Mouse (Mus musculus) hindbrain, embryonic 11.5 days (tissue): ENCODE measurements around the gene Srgap3. TPM values are rescaled to one million over a fixed set of nuclear protein-coding genes. Genes with fewer than 3 reads are reported as not detected.

Source experiments
- ATAC-seq: fragments of 200-750 bp; cut with Nextera tagmentation; 2 replicates; pipeline ENCODE4 v1.8.0; 2017; ENCODE audit warnings: mild to moderate bottlenecking, moderate TSS enrichment, moderate library complexity; ENCODE audit not compliant: low FRiP score
- DNase-seq: peaks from one replicate; pipeline ENCODE4 v3.0.0-alpha.2; 2015; ENCODE audit warnings: low spot score
- H3K27ac ChIP-seq: fragments of 300-500 bp; sonication (generic); 2 replicates; pipeline ENCODE4 v1.5.1; 2014; ENCODE audit warnings: mild to moderate bottlenecking, low read depth, low read length
- H3K27me3 ChIP-seq: fragments of 300-500 bp; sonication (generic); 2 replicates; pipeline ENCODE4 v1.6.1; 2014; ENCODE audit warnings: mild to moderate bottlenecking, low read length, moderate library complexity, mixed read lengths; ENCODE audit not compliant: control insufficient read depth, insufficient read depth
- H3K36me3 ChIP-seq: fragments of 300-500 bp; sonication (generic); 2 replicates; pipeline ENCODE4 v1.6.1; 2014; ENCODE audit warnings: mild to moderate bottlenecking, low read length, moderate library complexity, mixed read lengths; ENCODE audit not compliant: control insufficient read depth, insufficient read depth
- H3K4me1 ChIP-seq: fragments of 300-500 bp; sonication (generic); replicated peaks from 2 replicates; pipeline ENCODE4 v1.6.1; 2014; ENCODE audit warnings: low read length, mixed read lengths; ENCODE audit not compliant: control insufficient read depth, insufficient read depth
- H3K4me2 ChIP-seq: fragments of 300-500 bp; sonication (generic); replicated peaks from 2 replicates; pipeline ENCODE4 v1.6.1; 2014; ENCODE audit warnings: mild to moderate bottlenecking, low read depth, low read length
- H3K4me3 ChIP-seq: fragments of 300-500 bp; sonication (generic); 2 replicates; pipeline ENCODE4 v1.5.1; 2014; ENCODE audit warnings: low read depth, low read length
- H3K9ac ChIP-seq: fragments of 300-500 bp; sonication (generic); 2 replicates; pipeline ENCODE4 v1.6.1; 2014; ENCODE audit warnings: low read depth, low read length
- H3K9me3 ChIP-seq: fragments of 300-500 bp; sonication (generic); 2 replicates; pipeline ENCODE4 v1.6.1; 2016; ENCODE audit warnings: low read length; ENCODE audit not compliant: control insufficient read depth
- WGBS: fragments of 180-500 bp; shearing (Covaris S2); extraction: QIAGEN DNeasy Blood & Tissue Kit; methylation state at CpG from one replicate; pipeline ENCODE4 v1.1.7; 2014; 5-methylcytosine and 5-hydroxymethylcytosine counted together
- polyA plus RNA-seq: library from polyadenylated mRNA; unstranded; fragments of >200 nt; fragmentation: Nextera tagmentation; extraction: Ambion mirVana; gene quantifications from 2 replicates; pipeline ENCODE4 v1.2.1, GENCODE M21; 2014

Srgap3 gene
- polyA plus RNA-seq, 1 experiment from 2014 or later = 89.6 TPM

GRCm38 (mm10) chr6:112973786-112974720 is 27.0 kb upstream of the Srgap3 start:
- WGBS = 51% methylated on average over 19 of the region's 19 CpGs
- H3K4me1 ChIP-seq = peaks cover 29% of the 10 kb centered on the region
- H3K27ac ChIP-seq = peak overlapping the region; percentile 92
- no peak overlapping the region for H3K4me3 ChIP-seq
- no peaks in the 10 kb centered on the region for H3K9me3 ChIP-seq
- no peaks in the 10 kb centered on the region for H3K36me3 ChIP-seq
- H3K27me3 ChIP-seq = no peaks in the 10 kb centered on the region
- H3K9ac ChIP-seq = no peak overlapping the region
- ATAC-seq (no peak), DNase-seq (peak; percentile 47)
- no peak overlapping the region for H3K4me2 ChIP-seq

DNA sequence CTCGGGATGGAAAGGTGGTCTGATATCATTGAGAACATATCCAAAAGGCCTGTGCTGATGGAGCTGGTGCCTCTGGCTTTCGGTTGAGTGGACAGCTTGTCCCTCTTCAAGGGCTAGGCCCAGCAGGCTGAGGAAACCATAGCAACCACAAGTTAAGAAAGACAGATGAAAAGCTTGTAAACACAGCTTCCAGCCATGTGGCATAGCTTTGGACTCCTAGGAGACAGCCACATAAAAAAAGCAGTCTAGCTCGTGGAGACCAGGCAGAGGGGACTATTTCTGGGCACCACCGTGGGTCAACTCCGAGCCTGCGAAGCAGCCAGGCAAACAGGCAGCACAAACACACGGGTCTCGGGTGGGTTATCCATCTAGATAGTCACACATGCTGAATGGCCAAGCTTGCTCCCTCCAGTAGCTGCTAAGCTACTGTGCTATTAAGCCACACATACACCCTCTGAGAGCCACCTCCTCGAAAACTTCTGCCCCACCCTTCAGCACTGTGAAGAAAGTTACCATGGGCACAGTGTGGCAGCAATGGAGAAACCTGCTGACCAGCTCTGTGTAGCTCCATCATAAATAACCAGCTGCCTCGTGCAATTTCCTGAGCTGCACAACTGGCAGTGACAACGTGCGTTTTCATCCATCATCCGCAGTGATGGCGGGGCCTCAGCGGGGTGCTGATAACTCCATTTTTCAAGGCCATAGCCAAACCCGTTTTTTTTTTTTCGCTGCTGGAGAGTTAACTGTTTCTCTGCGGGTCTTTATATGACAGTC is 26.0 kb upstream of the Srgap3 start:
- H3K4me2 ChIP-seq = peak overlapping the region; percentile 31

GRCm38 (mm10) chr6:112972127-112972526 is 25.1 kb upstream of the Srgap3 start:
- peaks cover 29% of the 10 kb centered on the region for H3K4me1 ChIP-seq
- H3K4me2 ChIP-seq = peak overlapping the region; percentile 31
- DNase-seq (peak; percentile 37), ATAC-seq (peak; percentile 10; the same call in 1 of the 2 replicates)
- WGBS = 30% methylated on average over 10 of the region's 10 CpGs
- H3K9ac ChIP-seq = peak overlapping the region; percentile 28
- H3K27me3 ChIP-seq = no peaks in the 10 kb centered on the region
- H3K36me3 ChIP-seq = no peaks in the 10 kb centered on the region
- H3K9me3 ChIP-seq = no peaks in the 10 kb centered on the region
- H3K4me3 ChIP-seq = 0 out of 2 replicates have a peak overlapping the region, but pooled peaks have one; percentile 0
- peak overlapping the region; percentile 92 for H3K27ac ChIP-seq

More for the DNA sequence above, 26.0 kb upstream of the Srgap3 start:
- Histone ChIP-seq H3K4me1 (peaks cover 29% of the 10 kb centered on the region), H3K27ac (peak overlapping the region; percentile 92), H3K27me3 (no peaks in the 10 kb centered on the region), H3K4me3 (no peak overlapping the region), H3K36me3 (no peaks in the 10 kb centered on the region), H3K9me3 (no peaks in the 10 kb centered on the region), H3K9ac (peak overlapping the region; percentile 17; the same call in 1 of the 2 replicates)
- ATAC-seq (peak; percentile 88), DNase-seq (peak; percentile 80)
- WGBS = 13% methylated on average over 18 of the region's 18 CpGs

DNA sequence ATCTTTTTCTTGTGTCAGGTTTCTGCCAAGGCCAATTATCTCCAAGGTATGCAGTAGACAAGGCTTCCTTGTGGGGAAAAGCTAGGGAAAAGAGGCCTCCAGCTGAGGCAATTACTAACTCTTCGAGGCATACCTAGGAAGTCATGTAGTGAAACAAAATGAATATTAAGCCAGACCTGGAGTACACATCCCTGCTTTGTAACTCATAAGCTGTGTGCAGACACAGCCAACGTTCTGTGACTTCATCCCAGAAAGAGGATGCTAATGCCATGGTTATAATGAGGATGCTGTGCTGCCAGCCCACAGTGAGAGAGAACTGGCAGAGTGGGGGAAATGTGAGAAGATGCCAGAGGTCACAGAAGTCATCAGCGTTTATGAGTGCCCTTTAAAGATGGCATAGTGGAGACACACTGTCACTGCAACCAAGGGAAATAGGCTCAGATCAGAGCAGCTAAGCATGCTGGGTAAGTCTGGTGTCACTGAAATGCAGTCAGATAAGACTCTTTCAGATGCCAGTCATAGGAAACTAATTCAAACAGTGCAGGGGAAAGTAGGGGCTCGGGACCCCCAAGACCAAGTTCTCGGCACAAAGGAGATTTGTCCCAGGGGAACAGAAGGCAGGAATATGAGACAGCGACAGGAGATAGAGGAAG is 24.2 kb upstream of the Srgap3 start:
- Histone ChIP-seq H3K9me3 (no peaks in the 10 kb centered on the region), H3K27me3 (no peaks in the 10 kb centered on the region), H3K4me1 (peaks cover 27% of the 10 kb centered on the region), H3K4me3 (no peak overlapping the region), H3K9ac (0 out of 2 replicates have a peak overlapping the region, but pooled peaks have one; percentile 37), H3K4me2 (peak overlapping the region; percentile 7; the same call in 1 of the 2 replicates), H3K36me3 (no peaks in the 10 kb centered on the region), H3K27ac (peak overlapping the region; percentile 92)
- no peak for ATAC-seq
- peak; percentile 46 for DNase-seq
- 32% methylated on average over 6 of the region's 6 CpGs for WGBS

GRCm38 (mm10) chr6:112967359-112967758 is 20.3 kb upstream of the Srgap3 start:
- Histone ChIP-seq H3K4me3 (no peak overlapping the region), H3K4me2 (no peak overlapping the region), H3K27me3 (no peaks in the 10 kb centered on the region), H3K4me1 (peaks cover 14% of the 10 kb centered on the region), H3K9ac (no peak overlapping the region), H3K36me3 (no peaks in the 10 kb centered on the region), H3K27ac (no peak overlapping the region), H3K9me3 (no peaks in the 10 kb centered on the region)
- DNase-seq = no peak
- WGBS = 94% methylated on average over 6 of the region's 6 CpGs
- ATAC-seq = no peak

- Histone ChIP-seq H3K9ac (no peak overlapping the region), H3K27ac (no peak overlapping the region; the same call in 1 of the 2 replicates), H3K4me2 (no peak overlapping the region), H3K9me3 (no peaks in the 10 kb centered on the region), H3K4me3 (no peak overlapping the region), H3K27me3 (no peaks in the 10 kb centered on the region), H3K4me1 (peaks cover 4% of the 10 kb centered on the region), H3K36me3 (no peaks in the 10 kb centered on the region)
- DNase-seq = no peak
- WGBS = 52% methylated on average over 6 of the region's 6 CpGs
- peak; percentile 20; the same call in 1 of the 2 replicates for ATAC-seq
Observed at GRCm38 (mm10) chr6:112958360-112958759, 11.3 kb upstream of the Srgap3 start.

- Histone ChIP-seq H3K4me1 (peaks cover 4% of the 10 kb centered on the region), H3K9me3 (no peaks in the 10 kb centered on the region), H3K9ac (no peak overlapping the region), H3K4me2 (no peak overlapping the region), H3K27ac (peak overlapping the region; percentile 53; the same call in 1 of the 2 replicates), H3K36me3 (no peaks in the 10 kb centered on the region), H3K27me3 (no peaks in the 10 kb centered on the region), H3K4me3 (no peak overlapping the region)
- ATAC-seq (peak; percentile 85), DNase-seq (peak; percentile 54)
- 42% methylated on average over 11 of the region's 11 CpGs for WGBS
Observed at GRCm38 (mm10) chr6:112957583-112958280, 10.7 kb upstream of the Srgap3 start.

DNA sequence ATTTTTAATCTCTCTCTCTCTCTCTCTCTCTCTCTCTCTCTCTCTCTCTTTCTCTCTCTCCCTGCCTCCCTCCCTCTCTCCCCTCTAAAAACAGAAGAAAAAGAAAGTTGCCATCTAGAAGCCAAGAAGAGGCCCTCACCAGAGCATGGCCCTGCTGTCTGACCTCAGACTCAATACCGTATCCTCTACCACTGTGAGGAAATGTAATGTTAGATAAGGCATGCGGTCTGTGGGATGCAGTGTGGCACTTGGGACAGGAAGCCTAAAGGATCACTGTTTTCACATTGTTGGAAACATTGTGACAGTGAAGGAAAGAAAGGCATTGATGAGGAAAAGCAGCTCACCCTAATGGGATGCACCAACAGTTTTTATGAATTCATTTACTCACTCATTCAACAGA is 8.7 kb upstream of the Srgap3 start:
- WGBS = 71% methylated on average over 2 of the region's 2 CpGs
- no peak overlapping the region for H3K4me3 ChIP-seq
- H3K4me1 ChIP-seq = peaks cover 4% of the 10 kb centered on the region
- DNase-seq (no peak), ATAC-seq (no peak)
- no peak overlapping the region for H3K9ac ChIP-seq
- H3K4me2 ChIP-seq = no peak overlapping the region
- H3K9me3 ChIP-seq = no peaks in the 10 kb centered on the region
- H3K36me3 ChIP-seq = no peaks in the 10 kb centered on the region
- H3K27ac ChIP-seq = no peak overlapping the region
- no peaks in the 10 kb centered on the region for H3K27me3 ChIP-seq
